Mouse (Mus musculus) CD4-positive naive resting alpha-beta T cell, adult 76 days (primary cell): Measurements from ENCODE around the gene Epha1. TPM values are rescaled to one million over a fixed set of nuclear protein-coding genes. Genes with fewer than 3 reads are reported as not detected.

ENCODE experiments used
- total RNA-seq: library from RNA; stranded (reverse); gene quantifications from one replicate; pipeline ENCODE4 v1.2.4, GENCODE M21; 2023

The Epha1 gene
- not detected for total RNA-seq

GRCm38 (mm10) chr6:42372816-42373547, at the start of gene Epha1:
TSS of gene Epha1 (minus strand) at chr6:42373268.

GRCm38 (mm10) chr6:42405134-42405533, 32.1 kb upstream of the Epha1 start, which contains the start of gene Tas2r135:
TSS of gene Tas2r135 (plus strand) at chr6:42405434.

GRCm38 (mm10) chr6:42399938-42400337, 26.9 kb upstream of the Epha1 start, which contains the start of gene Tas2r143:
TSS of gene Tas2r143 (plus strand) at chr6:42400238.

GRCm38 (mm10) chr6:42349426-42350020, 23.5 kb downstream of the Epha1 start, which contains the start of gene Zyx:
TSS of gene Zyx (plus strand) at chr6:42349630.

GRCm38 (mm10) chr6:42324482-42325267, 48.4 kb downstream of the Epha1 start, which contains the start of gene Fam131b:
TSS of gene Fam131b (minus strand) at chr6:42324643.

Other genes starting within 250 kb of the Epha1 start
- gene Tas2r139, start 232.3 kb downstream of the Epha1 start, total RNA-seq: not detected
- gene Tas2r144, start 157.9 kb downstream of the Epha1 start, total RNA-seq: not detected
- gene Gstk1, start 127.3 kb downstream of the Epha1 start, total RNA-seq: 8.6 TPM
- not detected for gene Tmem139, start 111.3 kb downstream of the Epha1 start, total RNA-seq
- gene Casp2, start 108.3 kb downstream of the Epha1 start, total RNA-seq: 80.2 TPM
- gene Clcn1, start 86.6 kb downstream of the Epha1 start, total RNA-seq: 0.62 TPM
- gene Fam131b, start 48.6 kb downstream of the Epha1 start, total RNA-seq: not detected
- 108 TPM for gene Zyx, start 23.6 kb downstream of the Epha1 start, total RNA-seq
- not detected for gene Tas2r143, start 27.0 kb upstream of the Epha1 start, total RNA-seq
- gene Tas2r135, start 32.2 kb upstream of the Epha1 start, total RNA-seq: 0.88 TPM
- gene Tas2r126, start 61.3 kb upstream of the Epha1 start, total RNA-seq: 0.64 TPM
- gene Olfr458, start 91.9 kb upstream of the Epha1 start, total RNA-seq: not detected
- gene Olfr457, start 103.1 kb upstream of the Epha1 start, total RNA-seq: not detected
- gene Olfr456, start 113.9 kb upstream of the Epha1 start, total RNA-seq: not detected
- not detected for gene Olfr455, start 174.3 kb upstream of the Epha1 start, total RNA-seq
- not detected for gene Tcaf3, start 224.4 kb upstream of the Epha1 start, total RNA-seq